16 mouse cellular contexts compared by ENCODE assay signal in genomic region chr9:121969841-121970381, GRCm38 (mm10). TPM values are rescaled to one million over a fixed set of nuclear protein-coding genes. Genes with fewer than 3 reads are reported as not detected.
DNase-seq lines count a peak whose midpoint lies in the region; ATAC-seq and TF ChIP-seq lines count a peak whose summit lies in the region.
"Had no signal": no experiment of that assay in that cellular context is flagged by ENCODE, and none has a peak within 500 bp of the region (broad histone marks: within the 10 kb centered on the region; RNA-seq: fewer than 3 reads in every experiment).

No protein-coding gene starts in this region.

- TF ChIP-seq EP300 in liver, postnatal 0 days (IDR thresholded peaks at IDR 0.05; ENCODE audit: low read depth), result no peak

- H3K4me3 ChIP-seq in forebrain, embryonic 13.5 days, result no peak overlapping the region
- no peak overlapping the region for H3K4me3 ChIP-seq in forebrain, embryonic 14.5 days (ENCODE audit: low read depth, low read length)
- no peak overlapping the region for H3K4me3 ChIP-seq in liver, adult 2 months (ENCODE audit: insufficient read depth, low read depth, low read length)
- no peak overlapping the region for H3K4me3 ChIP-seq in liver, postnatal 0 days (ENCODE audit: low read depth, low read length)
- H3K4me3 ChIP-seq in neural tube, embryonic 15.5 days (replicated peaks), result no peak overlapping the region

- H3K9me3 ChIP-seq in forebrain, embryonic 13.5 days (replicated peaks), result no peaks in the 10 kb centered on the region
- H3K9me3 ChIP-seq in forebrain, embryonic 14.5 days (replicated peaks; ENCODE audit: control insufficient read depth, low read length), result no peaks in the 10 kb centered on the region
- H3K9me3 ChIP-seq in liver, postnatal 0 days (ENCODE audit: low read length), result no peaks in the 10 kb centered on the region
- H3K9me3 ChIP-seq in neural tube, embryonic 15.5 days (replicated peaks), result no peaks in the 10 kb centered on the region

- H3K27ac ChIP-seq in forebrain, embryonic 13.5 days, result no peak overlapping the region
- H3K27ac ChIP-seq in forebrain, embryonic 14.5 days (ENCODE audit: low read depth, low read length), result no peak overlapping the region
- H3K27ac ChIP-seq in liver, adult 2 months (replicated peaks; ENCODE audit: insufficient read depth, low read depth, low read length), result no peak overlapping the region
- no peak overlapping the region for H3K27ac ChIP-seq in liver, postnatal 0 days (ENCODE audit: low read depth)
- peak overlapping the region; percentile 58 for H3K27ac ChIP-seq in neural tube, embryonic 15.5 days (replicated peaks)

- TF ChIP-seq CTCF in liver, adult 2 months (IDR thresholded peaks at IDR 0.05; ENCODE audit: low read depth, low read length), result no peak
- TF ChIP-seq CTCF in liver, postnatal 0 days (IDR thresholded peaks at IDR 0.05; ENCODE audit: low read depth), result no peak

- no peaks in the 10 kb centered on the region for H3K27me3 ChIP-seq in forebrain, embryonic 13.5 days
- no peaks in the 10 kb centered on the region for H3K27me3 ChIP-seq in forebrain, embryonic 14.5 days (replicated peaks; ENCODE audit: control insufficient read depth, insufficient read depth, low read length)
- H3K27me3 ChIP-seq in liver, adult 2 months (ENCODE audit: control insufficient read depth, insufficient read depth, low read length), result no peaks in the 10 kb centered on the region
- no peaks in the 10 kb centered on the region for H3K27me3 ChIP-seq in liver, postnatal 0 days (ENCODE audit: insufficient read depth, low read length)
- H3K27me3 ChIP-seq in neural tube, embryonic 15.5 days (replicated peaks), result no peaks in the 10 kb centered on the region

- no peak overlapping the region for H3K4me2 ChIP-seq in forebrain, embryonic 13.5 days
- no peak overlapping the region for H3K4me2 ChIP-seq in forebrain, embryonic 14.5 days (ENCODE audit: low read length)
- H3K4me2 ChIP-seq in liver, postnatal 0 days (ENCODE audit: low read depth, low read length), result no peak overlapping the region
- no peak overlapping the region for H3K4me2 ChIP-seq in neural tube, embryonic 15.5 days

- H3K79me2 ChIP-seq in liver, adult 2 months (ENCODE audit: control insufficient read depth, insufficient read depth, low read length), result no peaks in the 10 kb centered on the region

- no peak for TF ChIP-seq POLR2A in liver, adult 2 months (IDR thresholded peaks at IDR 0.05; ENCODE audit: extremely low read depth, insufficient read depth, low read length)

- H3K4me1 ChIP-seq in forebrain, embryonic 13.5 days, result no peaks in the 10 kb centered on the region
- H3K4me1 ChIP-seq in forebrain, embryonic 14.5 days (ENCODE audit: control insufficient read depth, insufficient read depth, low read length), result no peaks in the 10 kb centered on the region
- H3K4me1 ChIP-seq in liver, adult 2 months (ENCODE audit: control insufficient read depth, insufficient read depth, low read length), result no peaks in the 10 kb centered on the region
- no peaks in the 10 kb centered on the region for H3K4me1 ChIP-seq in liver, postnatal 0 days (ENCODE audit: insufficient read depth)
- peaks cover 4% of the 10 kb centered on the region; the same call in 1 of the 2 replicates for H3K4me1 ChIP-seq in neural tube, embryonic 15.5 days

- 73% methylated on average over 5 of the region's 5 CpGs for WGBS in forebrain, embryonic 13.5 days
- WGBS in forebrain, embryonic 14.5 days, result 62% methylated on average over 5 of the region's 5 CpGs
- 26% methylated on average over 5 of the region's 5 CpGs for whole genome bisulfite sequencing in liver, adult 2 months
- 50% methylated on average over 5 of the region's 5 CpGs for WGBS in liver, postnatal 0 days (ENCODE audit: insufficient replicate concordance)
- WGBS in neural tube, embryonic 15.5 days, result 57% methylated on average over 5 of the region's 5 CpGs

- ATAC-seq in forebrain, embryonic 13.5 days, result no peak
- ATAC-seq in forebrain, embryonic 14.5 days, result no peak
- ATAC-seq in liver, postnatal 0 days, result no peak
- ATAC-seq in neural tube, embryonic 15.5 days (ENCODE audit: low FRiP score), result no peak
- no peak for ATAC-seq in frontal cortex, adult (ENCODE audit: low TSS enrichment)

- 0 out of 2 replicates have a peak overlapping the region, but pooled peaks have one; percentile 8 for H3K9ac ChIP-seq in forebrain, embryonic 13.5 days
- no peak overlapping the region for H3K9ac ChIP-seq in forebrain, embryonic 14.5 days (ENCODE audit: low read length)
- no peak overlapping the region for H3K9ac ChIP-seq in liver, adult 2 months (ENCODE audit: low read depth, low read length)
- H3K9ac ChIP-seq in liver, postnatal 0 days (replicated peaks), result no peak overlapping the region
- no peak overlapping the region for H3K9ac ChIP-seq in neural tube, embryonic 15.5 days (replicated peaks)

- DNase-seq in forebrain, embryonic 14.5 days (ENCODE audit: low spot score), result no peak
- peak; percentile 53 for DNase-seq in liver, adult 2 months (ENCODE audit: extremely low read depth, low read depth, low spot score)
- DNase-seq in liver, postnatal 0 days, result no peak
- peak; percentile 85 for DNase-seq in fibroblast of lung, adult 2 months (ENCODE audit: low read depth)
- DNase-seq in retina, postnatal 1 day, result no peak
- DNase-seq: cerebellum, adult 9-10 months; kidney, adult 2 months; lung, adult 2 months; thymus, postnatal 4 days had no signal

- no peaks in the 10 kb centered on the region for H3K36me3 ChIP-seq in forebrain, embryonic 13.5 days (ENCODE audit: poor library complexity, severe bottlenecking)
- H3K36me3 ChIP-seq in forebrain, embryonic 14.5 days (ENCODE audit: control insufficient read depth, insufficient read depth, low read length), result no peaks in the 10 kb centered on the region
- no peaks in the 10 kb centered on the region for H3K36me3 ChIP-seq in liver, adult 2 months (ENCODE audit: control insufficient read depth, insufficient read depth, low read length)
- no peaks in the 10 kb centered on the region for H3K36me3 ChIP-seq in liver, postnatal 0 days (replicated peaks; ENCODE audit: insufficient read depth, low read length)
- H3K36me3 ChIP-seq in neural tube, embryonic 15.5 days, result no peaks in the 10 kb centered on the region

RNA-seq across cellular contexts. Expression of gene Fam198a, which starts 19.1 kb away (rescaled TPM):
- polyA plus RNA-seq in forebrain, embryonic 13.5 days (2015; fragmentation: Nextera tagmentation; extraction: Ambion mirVana), result 1.0 and 1.2 TPM in 2 replicates
- 0.89 and 1.3 TPM in 2 replicates for polyA plus RNA-seq in forebrain, embryonic 14.5 days (2014; fragmentation: Nextera tagmentation; extraction: Ambion mirVana)
- 0.74 and 4.0 TPM in 2 replicates for total RNA-seq in liver, adult 2 months (2014; rRNA removed)
- polyA plus RNA-seq in liver, adult 2 months (2012; rRNA removed), result 2.3 and 4.4 TPM in 2 replicates
- 0.31 and 0.32 TPM in 2 replicates for polyA plus RNA-seq in liver, postnatal 0 days (2015; fragmentation: Nextera tagmentation; extraction: Ambion mirVana)
- polyA plus RNA-seq in neural tube, embryonic 15.5 days (2015; fragmentation: Nextera tagmentation; extraction: Ambion mirVana), result 1.9 and 2.4 TPM in 2 replicates
- polyA plus RNA-seq: C2C12 had no signal

RNA-seq across cellular contexts. Expression of gene Pomgnt2, which starts 27.0 kb away (rescaled TPM):
- 16.7 and 17.3 TPM in 2 replicates for polyA plus RNA-seq in forebrain, embryonic 13.5 days (2015; fragmentation: Nextera tagmentation; extraction: Ambion mirVana)
- 16.1 and 22.0 TPM in 2 replicates for polyA plus RNA-seq in forebrain, embryonic 14.5 days (2014; fragmentation: Nextera tagmentation; extraction: Ambion mirVana)
- 1.7 TPM in 2 replicates for total RNA-seq in liver, adult 2 months (2014; rRNA removed)
- 3.8 and 5.3 TPM in 2 replicates for polyA plus RNA-seq in liver, adult 2 months (2012; rRNA removed)
- 3.1 and 3.6 TPM in 2 replicates for polyA plus RNA-seq in liver, postnatal 0 days (2015; fragmentation: Nextera tagmentation; extraction: Ambion mirVana)
- polyA plus RNA-seq in neural tube, embryonic 15.5 days (2015; fragmentation: Nextera tagmentation; extraction: Ambion mirVana), result 34.3 and 37.8 TPM in 2 replicates

RNA-seq across cellular contexts. Expression of gene Cyp8b1, which starts 53.8 kb away (rescaled TPM):
- not detected in 2 replicates for polyA plus RNA-seq in forebrain, embryonic 13.5 days (2015; fragmentation: Nextera tagmentation; extraction: Ambion mirVana)
- polyA plus RNA-seq in forebrain, embryonic 14.5 days (2014; fragmentation: Nextera tagmentation; extraction: Ambion mirVana), result not detected in 2 replicates
- 86.4 and 128 TPM in 2 replicates for total RNA-seq in liver, adult 2 months (2014; rRNA removed)
- polyA plus RNA-seq in liver, adult 2 months (2012; rRNA removed), result 292 and 305 TPM in 2 replicates
- polyA plus RNA-seq in liver, postnatal 0 days (2015; fragmentation: Nextera tagmentation; extraction: Ambion mirVana), result 130 and 144 TPM in 2 replicates
- polyA plus RNA-seq in neural tube, embryonic 15.5 days (2015; fragmentation: Nextera tagmentation; extraction: Ambion mirVana), result not detected in 2 replicates
- total RNA-seq: left cerebral cortex, postnatal 14 days; megakaryocyte progenitor cell, adult 5-6 weeks had no signal
- polyA plus RNA-seq: C2C12; heart, postnatal 0 days had no signal

Comparison
In these comparisons a context has a peak if more than half of its experiments do, and no peak if none do; other contexts are left out.
1. DNase-seq: peak in liver, adult 2 months (single experiment) and fibroblast of lung, adult 2 months (single experiment); none in forebrain, embryonic 14.5 days (single experiment), liver, postnatal 0 days (single experiment) and retina, postnatal 1 day (single experiment).
2. RNA of gene Cyp8b1, which starts 53.8 kb away (polyA plus RNA-seq): 292 to 305 TPM in liver, adult 2 months and 130 to 144 TPM in liver, postnatal 0 days; not detected in neural tube, embryonic 15.5 days, not detected in forebrain, embryonic 13.5 days and not detected in forebrain, embryonic 14.5 days; every median in the first group is over 100 times any median in the second.